Mouse (Mus musculus): Measurements from ENCODE around the gene Oxld1. TPM values are rescaled to one million over a fixed set of nuclear protein-coding genes. Genes with fewer than 3 reads are reported as not detected.

Gene Oxld1
- total and polyA plus RNA-seq, 3 experiments, result 10.4 to 31.4 (median 20.3) TPM

- peak overlapping the region in 2 of 3 experiments; percentile 71 to 100 for H3K4me3 ChIP-seq (replicated peaks in 1 of 3; ENCODE audit: low read depth in 2 of 3, low read length in 2 of 3, poor library complexity in 1 of 3)
- in situ Hi-C loops (cut with MboI; ENCODE audit: low pct_ligation_motif_present, low pct_unique_long_range_greater_than_20kb, low sequenced_read_pairs), result no loop called here
- TF ChIP-seq MAX (IDR thresholded peaks at IDR 0.05; ENCODE audit: low read length) (no peak), KAT2A (IDR thresholded peaks at IDR 0.05; ENCODE audit: insufficient replicate concordance, low read length) (no peak), USF2 (conservative IDR thresholded peaks at IDR 0.05; ENCODE audit: low read depth, low read length) (no peak)
- H3K4me1 ChIP-seq (ENCODE audit: control insufficient read depth in 1 of 2, insufficient read depth in 2 of 2), result peaks cover 6 to 28% of the 10 kb centered on the region in 2 experiments
- H3K36me3 ChIP-seq (replicated peaks in 1 of 2; ENCODE audit: control insufficient read depth in 1 of 2, insufficient read depth in 1 of 2, low read length in 1 of 2), result peaks cover 70 to 81% of the 10 kb centered on the region in 2 experiments
- H3K9ac ChIP-seq (ENCODE audit: insufficient read depth, low read depth), result no peak overlapping the region; the same call in 1 of the 2 replicates
- peak overlapping the region; percentile 63; the same call in 1 of the 2 replicates for H3K4me2 ChIP-seq (ENCODE audit: insufficient read depth, low read depth, poor library complexity, severe bottlenecking)
- no peaks in the 10 kb centered on the region for H3K27me3 ChIP-seq (replicated peaks)
- H3K27ac ChIP-seq (ENCODE audit: insufficient read depth, low read depth), result no peak overlapping the region
- no peak for DNase-seq (ENCODE audit: extremely low read depth)
- no peaks in the 10 kb centered on the region for H3K9me3 ChIP-seq (replicated peaks; ENCODE audit: low read length)
- dilution Hi-C loops (cut with MboI; ENCODE audit: extremely low pct_ligation_motif_present, extremely low pct_unique_long_range_greater_than_20kb, low sequenced_read_pairs), result no loop called here
- H3K79me2 ChIP-seq (replicated peaks; ENCODE audit: control insufficient read depth, extremely low read depth, insufficient read depth, poor library complexity, severe bottlenecking), result peaks cover 26% of the 10 kb centered on the region
Measured at GRCm38 (mm10) chr11:120483448-120483934, 25.6 kb upstream of the Oxld1 start.

GRCm38 (mm10) chr11:120472052-120472451 is 14.2 kb upstream of the Oxld1 start:
- H3K4me2 ChIP-seq (ENCODE audit: insufficient read depth, low read depth, poor library complexity, severe bottlenecking), result no peak overlapping the region
- in situ Hi-C loops (cut with MboI; ENCODE audit: low pct_ligation_motif_present, low pct_unique_long_range_greater_than_20kb, low sequenced_read_pairs), result loop anchor here (5.0 kb wide), 1 partner anchor 35 kb away; the partner anchor contains the start of gene Nploc4
- H3K27ac ChIP-seq (ENCODE audit: insufficient read depth, low read depth), result no peak overlapping the region
- H3K9ac ChIP-seq (ENCODE audit: insufficient read depth, low read depth), result no peak overlapping the region
- no peak for TF ChIP-seq HCFC1 (IDR thresholded peaks at IDR 0.05; ENCODE audit: low read depth, low read length)
- no peak for TF ChIP-seq CHD2 (IDR thresholded peaks at IDR 0.05; ENCODE audit: low read length)
- no peak for TF ChIP-seq SMC3 (IDR thresholded peaks at IDR 0.05; ENCODE audit: low read depth, low read length)
- H3K4me1 ChIP-seq (ENCODE audit: control insufficient read depth in 1 of 2, insufficient read depth in 2 of 2), result peaks cover 5 to 16% of the 10 kb centered on the region in 2 experiments; a peak in 3 of 4 replicates
- H3K27me3 ChIP-seq (replicated peaks), result no peaks in the 10 kb centered on the region
- H3K4me3 ChIP-seq (replicated peaks in 1 of 3; ENCODE audit: low read depth in 2 of 3, low read length in 2 of 3, poor library complexity in 1 of 3), result no peak overlapping the region
- DNase-seq (ENCODE audit: extremely low read depth), result no peak
- dilution Hi-C loops (cut with MboI; ENCODE audit: extremely low pct_ligation_motif_present, extremely low pct_unique_long_range_greater_than_20kb, low sequenced_read_pairs), result no loop called here
- H3K36me3 ChIP-seq (replicated peaks in 1 of 2; ENCODE audit: control insufficient read depth in 1 of 2, insufficient read depth in 1 of 2, low read length in 1 of 2), result peaks cover 69 to 79% of the 10 kb centered on the region in 2 experiments
- H3K9me3 ChIP-seq (replicated peaks; ENCODE audit: low read length), result no peaks in the 10 kb centered on the region
- peaks cover 14% of the 10 kb centered on the region for H3K79me2 ChIP-seq (replicated peaks; ENCODE audit: control insufficient read depth, extremely low read depth, insufficient read depth, poor library complexity, severe bottlenecking)

GRCm38 (mm10) chr11:120467736-120468092 is 9.8 kb upstream of the Oxld1 start:
- no peak for DNase-seq (ENCODE audit: extremely low read depth)
- Histone ChIP-seq H3K9ac (ENCODE audit: insufficient read depth, low read depth) (peak overlapping the region; percentile 83), H3K27me3 (replicated peaks) (no peaks in the 10 kb centered on the region), H3K4me1 (ENCODE audit: control insufficient read depth in 1 of 2, insufficient read depth in 2 of 2) (peaks cover 5 to 30% of the 10 kb centered on the region in 2 experiments; a peak in 3 of 4 replicates), H3K79me2 (replicated peaks; ENCODE audit: control insufficient read depth, extremely low read depth, insufficient read depth, poor library complexity, severe bottlenecking) (peaks cover 28% of the 10 kb centered on the region), H3K27ac (ENCODE audit: insufficient read depth, low read depth) (no peak overlapping the region; the same call in 1 of the 2 replicates), H3K9me3 (replicated peaks; ENCODE audit: low read length) (no peaks in the 10 kb centered on the region), H3K4me2 (ENCODE audit: insufficient read depth, low read depth, poor library complexity, severe bottlenecking) (peak overlapping the region; percentile 79), H3K4me3 (replicated peaks in 1 of 3; ENCODE audit: low read depth in 2 of 3, low read length in 2 of 3, poor library complexity in 1 of 3) (peak overlapping the region; percentile 81 to 97 (median 91)), H3K36me3 (replicated peaks in 1 of 2; ENCODE audit: control insufficient read depth in 1 of 2, insufficient read depth in 1 of 2, low read length in 1 of 2) (peaks cover 49 to 76% of the 10 kb centered on the region in 2 experiments)
- in situ Hi-C loops (cut with MboI; ENCODE audit: low pct_ligation_motif_present, low pct_unique_long_range_greater_than_20kb, low sequenced_read_pairs) (no loop called here), dilution Hi-C loops (cut with MboI; ENCODE audit: extremely low pct_ligation_motif_present, extremely low pct_unique_long_range_greater_than_20kb, low sequenced_read_pairs) (no loop called here)
- TF ChIP-seq ETS1 (conservative IDR thresholded peaks at IDR 0.05; ENCODE audit: low read depth, low read length) (no peak), MAZ (IDR thresholded peaks at IDR 0.05; ENCODE audit: low read depth, low read length) (0 out of 2 replicates have a peak, but pooled peaks have one; percentile 5), TCF12 (IDR thresholded peaks at IDR 0.05; ENCODE audit: low read depth, low read length) (no peak), SIN3A (IDR thresholded peaks at IDR 0.05; ENCODE audit: low read length) (peak; percentile 15; the same call in 1 of the 2 replicates), MXI1 (IDR thresholded peaks at IDR 0.05; ENCODE audit: low read depth, low read length) (peak; percentile 16; the same call in 1 of the 2 replicates), GABPA (IDR thresholded peaks at IDR 0.05; ENCODE audit: insufficient replicate concordance, low read depth, low read length) (no peak), RCOR1 (conservative IDR thresholded peaks at IDR 0.05; ENCODE audit: low read depth, low read length) (0 out of 2 replicates have a peak, but pooled peaks have one; percentile 59), MEF2A (IDR thresholded peaks at IDR 0.05; ENCODE audit: borderline replicate concordance, low read depth, low read length) (no peak; the same call in 1 of the 2 replicates), CHD1 (IDR thresholded peaks at IDR 0.05; ENCODE audit: low read depth, low read length) (no peak), MAX (IDR thresholded peaks at IDR 0.05; ENCODE audit: low read length) (no peak; the same call in 1 of the 2 replicates), ZC3H11A (IDR thresholded peaks at IDR 0.05; ENCODE audit: low read depth, low read length) (no peak), ZMIZ1 (IDR thresholded peaks at IDR 0.05; ENCODE audit: low read depth, low read length) (no peak)

All from CH12.LX (cell line).